Mouse (Mus musculus): Measurements from ENCODE around the gene 2210407C18Rik.

2210407C18Rik gene

DNA sequence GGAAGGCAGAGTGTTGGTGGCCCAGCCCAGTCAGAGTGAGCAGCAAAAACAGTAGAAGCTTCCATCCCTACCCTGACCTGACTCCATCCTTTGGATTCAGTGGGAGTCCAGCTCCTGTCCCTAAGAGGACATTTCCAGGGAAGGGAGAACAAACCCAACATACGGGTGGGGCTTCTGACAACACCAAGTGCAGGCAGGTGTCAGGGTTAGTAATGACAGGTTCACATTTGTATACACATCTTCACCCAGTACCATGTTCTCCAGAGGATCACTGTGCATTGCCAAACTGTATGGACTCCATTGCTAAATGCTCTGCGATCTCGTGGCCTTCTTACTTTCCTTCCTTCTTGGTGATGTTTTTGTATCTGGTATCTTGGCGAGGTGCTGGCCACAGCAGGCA, at the start of gene 2210407C18Rik:
Gene 2210407C18Rik, minus strand, starts transcription at position 101 of the 400 bp plus-strand sequence.
- no peak for DNase-seq

GRCm38 (mm10) chr11:58658596-58658995, 42.7 kb upstream of the 2210407C18Rik start, which contains the start of gene Olfr322:
Olfr322 (plus strand) TSS chr11:58658782.
- no peak for DNase-seq

- DNase-seq, result no peak
These were observed 39.3 kb upstream of the 2210407C18Rik start for GRCm38 (mm10) chr11:58655151-58655550.

DNA sequence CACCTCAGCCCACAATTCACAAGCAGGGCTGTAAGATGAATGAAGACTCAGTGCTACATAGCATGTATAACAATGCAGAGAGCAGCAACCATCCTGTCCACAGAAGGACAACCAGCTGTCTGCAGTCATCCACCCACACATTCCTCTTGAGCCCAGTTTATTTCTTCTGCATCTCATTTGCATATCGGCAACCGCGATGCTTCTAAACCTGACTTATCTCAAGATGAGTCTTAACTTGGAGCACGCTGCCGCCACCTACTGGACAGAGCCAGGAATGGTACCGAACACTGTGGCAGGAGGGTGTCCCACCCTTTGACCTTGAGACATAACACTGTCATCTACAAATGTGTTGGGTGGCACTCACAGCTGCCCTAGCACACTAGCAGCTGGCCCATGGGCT, 27.5 kb upstream of the 2210407C18Rik start:
- DNase-seq, result no peak

DNA sequence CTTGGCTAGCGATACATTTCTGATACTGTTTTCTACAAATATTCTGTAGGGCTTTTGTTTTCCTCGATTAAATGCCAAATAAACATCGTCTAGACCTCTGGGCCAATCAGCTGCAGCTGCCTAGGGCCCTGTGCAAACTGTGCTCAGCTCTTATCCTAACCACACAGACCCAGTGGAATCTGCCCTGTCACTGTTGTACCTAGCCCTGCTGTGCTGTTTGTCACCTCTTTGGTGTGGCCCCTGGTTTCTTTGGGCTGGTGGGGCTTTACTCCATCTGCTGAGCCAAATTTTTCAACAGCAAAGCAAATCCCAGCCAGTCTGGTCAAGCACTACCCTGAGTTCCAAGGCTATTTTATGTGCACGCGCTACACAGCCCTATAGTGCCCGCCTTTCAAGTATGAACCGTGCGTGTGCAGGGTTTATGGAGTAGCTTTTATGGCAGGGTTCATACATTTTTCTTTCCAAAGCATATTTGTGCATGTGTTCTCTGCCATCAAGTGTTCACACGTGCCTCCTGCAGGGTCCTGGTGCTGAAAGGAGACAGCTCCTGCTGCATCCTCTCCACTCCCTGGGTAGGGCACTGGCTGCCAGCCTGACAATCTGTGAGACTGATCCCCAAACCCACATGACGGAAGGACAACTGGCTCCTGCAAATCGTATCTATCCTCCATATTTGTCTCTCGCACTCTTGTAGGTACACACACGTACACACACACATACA, 25.9 kb upstream of the 2210407C18Rik start:
- DNase-seq, result no peak

DNA sequence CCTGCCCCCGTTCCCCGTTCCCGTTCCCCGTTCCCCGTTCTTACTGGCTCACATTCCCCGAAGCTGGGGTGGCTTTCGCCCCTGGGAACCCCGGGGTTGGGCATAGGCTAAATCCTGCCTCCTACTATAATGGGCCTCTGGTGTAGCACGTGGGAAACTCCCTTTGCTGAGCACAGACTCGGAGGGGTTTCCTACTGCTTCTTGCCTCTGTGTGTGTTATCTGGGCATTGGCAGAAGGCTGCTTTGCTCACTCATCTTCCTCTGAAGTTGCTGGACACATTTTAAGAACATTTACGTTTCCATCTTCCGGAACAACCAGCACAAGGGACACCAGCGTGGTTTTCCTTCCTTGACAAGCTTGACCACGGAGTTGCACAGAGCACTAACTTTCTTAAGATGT, 25.2 kb upstream of the 2210407C18Rik start:
- DNase-seq, result no peak

GRCm38 (mm10) chr11:58640272-58640867, 24.5 kb upstream of the 2210407C18Rik start, which contains the start of gene Trim58:
Trim58 (plus strand) TSS chr11:58640465.
- DNase-seq, result no peak

DNA sequence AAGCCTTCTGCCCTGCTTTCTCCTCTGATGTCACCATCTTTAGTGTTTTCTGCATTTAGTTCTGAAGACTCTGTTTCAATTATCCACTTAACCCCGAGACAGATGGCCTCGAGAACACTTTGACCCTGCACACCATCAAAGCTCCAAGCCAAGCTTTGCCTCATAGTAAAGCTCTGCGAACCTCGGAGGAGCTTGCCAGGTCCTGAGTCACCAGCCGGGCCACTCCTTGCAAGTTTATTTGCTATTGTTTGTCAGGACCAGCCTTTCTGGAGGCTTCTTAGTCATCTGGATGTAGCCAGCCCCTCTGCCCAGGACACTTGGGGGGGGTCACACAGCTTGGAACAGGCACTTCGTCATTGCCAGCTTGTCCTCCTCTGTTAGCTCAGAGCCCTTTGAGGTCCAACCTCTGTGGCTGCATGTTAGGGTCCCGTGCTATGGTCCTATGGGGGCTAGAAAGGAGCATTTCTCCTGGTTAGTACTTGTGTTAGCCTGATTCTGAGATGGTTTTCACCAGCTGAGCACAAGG, 22.4 kb upstream of the 2210407C18Rik start:
- no peak for DNase-seq

GRCm38 (mm10) chr11:58636376-58636977, 20.6 kb upstream of the 2210407C18Rik start:
- DNase-seq, result no peak

GRCm38 (mm10) chr11:58634878-58635277, 19.0 kb upstream of the 2210407C18Rik start:
- DNase-seq, result no peak

DNA sequence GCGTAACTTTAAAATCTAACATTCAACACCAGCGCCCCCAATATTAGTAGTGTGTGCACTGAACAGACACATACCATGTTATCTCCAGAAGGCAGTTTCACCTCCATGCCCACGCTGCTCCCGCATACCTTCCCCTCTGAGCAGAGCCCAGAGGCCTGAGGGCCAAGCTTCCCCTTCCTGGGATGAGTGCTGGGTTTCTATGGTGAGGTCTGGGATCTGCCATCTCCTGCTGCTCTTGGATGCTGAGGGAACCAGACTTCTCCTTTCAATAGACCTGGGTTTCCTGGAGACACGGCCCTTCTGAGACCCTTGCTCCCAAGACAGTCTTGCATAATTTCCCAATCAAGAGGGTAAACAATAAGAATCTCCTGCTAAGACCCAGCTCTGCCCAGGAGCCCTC, 14.5 kb upstream of the 2210407C18Rik start, which contains the start of gene Olfr323:
Gene Olfr323, minus strand, starts transcription at position 101 of the 400 bp plus-strand sequence.
- DNase-seq, result no peak

- no peak for DNase-seq
These were observed 10.3 kb upstream of the 2210407C18Rik start for GRCm38 (mm10) chr11:58626146-58626545.

GRCm38 (mm10) chr11:58618793-58619192, 2.9 kb upstream of the 2210407C18Rik start:
- DNase-seq, result no peak

DNA sequence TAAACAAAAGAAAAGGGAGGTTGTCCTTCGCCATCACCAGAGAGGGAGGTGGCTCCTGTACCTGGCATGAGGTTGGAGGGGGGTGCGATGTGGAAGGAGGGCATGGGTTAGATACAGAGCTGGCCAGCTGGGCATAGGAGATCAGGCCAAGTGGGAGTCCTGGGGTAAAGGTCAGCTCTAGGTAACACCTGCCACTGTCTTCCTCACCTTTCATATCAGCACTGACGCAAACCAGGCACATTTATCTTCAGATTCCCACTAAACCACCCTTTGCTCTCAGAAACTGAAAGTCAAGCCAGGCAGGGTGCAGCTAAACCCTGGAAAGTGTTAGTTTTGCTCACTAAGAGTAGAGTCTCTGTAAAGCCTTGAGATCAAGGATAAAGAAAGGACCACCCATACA, 2.5 kb upstream of the 2210407C18Rik start:
- no peak for DNase-seq

DNA sequence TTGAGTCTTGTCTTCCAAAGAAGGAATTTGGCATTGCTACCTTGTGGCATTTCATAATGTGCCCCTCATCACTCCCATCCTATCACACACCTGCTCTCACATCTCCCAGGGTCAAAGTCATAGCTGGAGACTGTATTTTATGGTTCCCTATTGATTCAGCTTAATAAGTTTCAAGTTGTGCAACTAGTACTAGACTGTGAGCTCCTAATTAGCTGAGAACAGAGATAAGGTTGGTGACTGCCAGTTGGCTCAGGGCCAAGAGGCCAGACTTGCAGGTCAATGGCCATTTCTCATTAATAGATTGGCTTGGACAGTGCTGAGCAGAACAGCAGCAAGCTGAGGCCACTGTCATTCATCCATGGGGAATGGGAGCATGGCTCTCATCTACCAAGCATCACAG, 1.3 kb downstream of the 2210407C18Rik start:
- peak; percentile 2 for DNase-seq

- DNase-seq, result no peak
These were observed 2.5 kb downstream of the 2210407C18Rik start for GRCm38 (mm10) chr11:58613359-58613758.

DNA sequence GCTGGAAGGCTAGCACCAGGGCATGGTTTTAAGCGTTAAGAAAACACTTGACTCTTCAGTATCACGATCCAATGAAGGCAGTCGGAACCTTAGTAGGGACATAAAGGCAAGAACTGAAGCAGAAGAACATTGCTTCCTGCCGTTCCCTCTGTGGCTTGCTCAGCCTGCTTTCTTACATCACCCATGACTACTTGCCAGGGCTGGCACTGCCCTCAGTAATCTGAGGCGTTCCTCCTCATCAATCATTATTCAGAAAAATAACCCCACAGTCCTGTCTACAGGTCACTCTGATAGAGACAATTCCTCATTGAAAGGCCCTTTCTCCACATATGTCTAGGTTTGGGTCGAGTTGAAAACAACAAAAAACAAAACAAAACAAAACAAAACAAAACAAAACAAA, 8.8 kb downstream of the 2210407C18Rik start:
- no peak for DNase-seq

GRCm38 (mm10) chr11:58606177-58606919, 9.5 kb downstream of the 2210407C18Rik start:
- no peak for DNase-seq

DNA sequence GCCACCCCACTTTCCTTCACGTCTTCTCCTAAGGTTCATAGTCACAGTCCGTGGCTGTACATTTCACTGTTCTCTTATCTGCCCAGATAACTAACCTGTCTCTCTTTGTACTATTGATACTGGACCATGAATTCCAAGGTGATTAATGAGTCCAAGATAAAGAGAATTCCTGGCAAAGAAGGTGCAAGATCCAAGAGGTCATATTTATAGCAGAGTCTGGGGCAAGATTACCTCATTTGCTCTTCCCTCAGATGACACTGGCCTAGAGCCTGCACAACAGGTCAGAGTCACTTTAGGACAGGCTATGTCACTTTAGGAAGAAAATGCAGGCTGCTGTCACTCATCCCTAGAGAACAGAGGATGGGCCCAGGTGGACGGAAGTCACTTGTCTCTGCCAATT, 10.6 kb downstream of the 2210407C18Rik start:
- no peak for DNase-seq

DNA sequence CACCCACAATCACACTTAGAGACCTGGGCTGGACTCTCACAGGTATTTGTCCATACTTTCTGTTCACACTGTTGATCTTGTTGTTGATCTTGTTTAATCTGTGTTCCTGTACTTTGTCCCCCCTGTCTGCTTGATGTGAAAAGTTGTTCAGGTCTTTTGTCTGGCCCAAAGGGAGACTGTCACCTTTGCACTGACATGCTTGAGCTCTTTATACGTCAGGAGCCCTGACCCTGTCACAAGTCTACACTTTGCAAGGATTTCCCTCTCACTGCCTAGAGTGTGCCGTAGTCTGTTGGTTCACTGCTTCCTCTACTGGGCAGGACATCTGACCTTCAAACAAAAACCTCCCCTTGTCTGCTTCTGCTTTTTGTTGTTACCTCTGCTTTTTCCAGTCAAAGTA, 11.2 kb downstream of the 2210407C18Rik start:
- no peak for DNase-seq

DNA sequence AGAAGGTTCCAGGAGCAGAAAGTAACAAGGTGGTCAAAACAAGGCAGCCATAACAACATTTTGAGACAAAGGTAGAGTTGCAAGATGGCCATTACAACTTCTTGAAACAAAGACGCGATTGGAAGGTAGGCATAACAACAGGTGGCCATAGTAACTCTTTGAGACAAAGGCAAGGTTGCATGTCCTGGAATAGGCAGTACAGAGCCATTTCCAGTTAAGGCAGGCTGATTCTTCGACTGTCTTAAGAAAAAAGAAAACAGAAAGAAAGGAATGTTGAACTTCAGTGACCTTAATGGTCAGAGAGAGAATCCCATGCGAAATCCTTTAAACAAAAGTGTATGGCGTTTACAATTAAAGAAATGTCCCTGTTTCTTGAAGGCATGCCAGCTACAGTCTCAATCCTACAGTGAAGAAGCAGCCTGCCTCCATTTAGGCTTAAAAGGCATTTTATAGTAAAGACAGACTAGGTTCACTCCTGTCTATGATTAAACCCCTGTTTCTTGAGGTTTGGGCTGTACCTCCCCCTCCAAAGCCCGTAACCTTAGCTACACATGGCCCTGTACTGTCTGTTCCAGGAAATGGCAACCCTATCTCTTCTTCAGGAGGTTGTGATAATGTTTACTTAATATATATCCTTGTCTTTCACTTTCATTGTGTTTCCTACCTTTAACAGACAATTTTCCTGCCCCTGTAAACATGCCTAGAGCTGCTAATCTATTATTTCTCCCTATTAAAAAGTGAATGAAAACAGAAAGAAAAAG, 12.9 kb downstream of the 2210407C18Rik start:
- no peak for DNase-seq

DNA sequence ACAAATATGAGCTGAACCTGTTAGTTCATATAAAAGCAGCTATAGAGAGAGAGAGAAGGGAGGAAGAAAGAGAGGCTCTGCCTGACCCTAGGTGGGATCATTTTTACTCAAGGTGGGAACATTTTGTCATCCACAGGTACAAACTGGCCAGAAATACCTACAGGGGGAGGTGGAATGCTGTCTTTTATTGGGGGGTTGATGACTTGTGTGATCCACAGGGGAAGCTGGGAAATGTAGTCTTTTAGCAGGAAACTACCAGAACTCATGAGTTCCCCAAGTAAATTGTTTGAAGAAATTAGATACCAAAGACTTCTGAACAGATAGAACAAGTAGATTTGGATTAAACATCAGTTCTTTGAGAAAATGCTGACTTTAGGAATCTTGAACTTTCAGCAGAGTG, 13.8 kb downstream of the 2210407C18Rik start:
- DNase-seq, result no peak

Measured in cerebellum, adult 11-12 months (tissue).